ENCODE assay signal across 14 mouse cellular contexts in the genomic region with DNA sequence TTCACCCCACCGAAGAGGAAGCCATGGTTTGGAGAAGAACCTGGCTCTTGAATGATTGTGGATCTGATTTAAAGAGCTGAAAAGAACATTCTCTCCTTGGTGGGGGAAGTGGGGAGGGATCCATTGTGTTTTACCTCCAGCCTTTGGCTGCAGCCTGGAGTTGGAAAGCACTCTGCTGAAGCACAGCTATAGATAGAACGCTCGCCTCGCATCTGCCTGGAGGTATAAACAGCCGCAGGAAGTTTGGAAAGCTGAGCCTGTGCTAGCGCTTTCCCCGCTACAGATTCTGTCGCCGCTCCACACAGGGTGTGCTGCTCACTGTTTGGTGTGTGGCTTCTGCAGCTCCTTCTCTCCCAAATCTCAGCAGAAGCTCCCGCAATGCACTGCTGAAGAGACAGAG.
DNase-seq lines count a peak whose midpoint lies in the region; ATAC-seq and TF ChIP-seq lines count a peak whose summit lies in the region.
"Had no signal": no experiment of that assay in that cellular context is flagged by ENCODE, and none has a peak within 500 bp of the region (broad histone marks: within the 10 kb centered on the region; RNA-seq: fewer than 3 reads in every experiment).

No protein-coding gene starts in this region.

- no peak overlapping the region for H3K9ac ChIP-seq in heart, embryonic 12.5 days
- H3K9ac ChIP-seq in heart, embryonic 11.5 days (ENCODE audit: low read depth, low read length) = no peak overlapping the region
- H3K9ac ChIP-seq in kidney, embryonic 14.5 days (ENCODE audit: low read depth, low read length) = no peak overlapping the region
- H3K9ac ChIP-seq: forebrain, embryonic 15.5 days; hindbrain, embryonic 12.5 days had no signal

- WGBS in heart, embryonic 12.5 days = 46% methylated on average over 10 of the region's 10 CpGs
- WGBS in heart, embryonic 11.5 days (ENCODE audit: insufficient replicate concordance) = 53% methylated on average over 10 of the region's 10 CpGs
- 49% methylated on average over 10 of the region's 10 CpGs for WGBS in lung, adult 2 months
- WGBS in kidney, embryonic 14.5 days = 81% methylated on average over 10 of the region's 10 CpGs
- WGBS in thymus, adult 2 months = 87% methylated on average over 10 of the region's 10 CpGs

- no peak overlapping the region for H3K4me3 ChIP-seq in heart, embryonic 12.5 days
- H3K4me3 ChIP-seq in heart, embryonic 11.5 days (ENCODE audit: low read depth, low read length) = no peak overlapping the region
- H3K4me3 ChIP-seq in lung, adult 2 months (replicated peaks; ENCODE audit: extremely low read depth, low read depth, low read length) = no peak overlapping the region
- H3K4me3 ChIP-seq in kidney, embryonic 14.5 days (ENCODE audit: low read length) = no peak overlapping the region
- H3K4me3 ChIP-seq in thymus, adult 2 months (ENCODE audit: control insufficient read depth, insufficient read depth, low read length) = no peak overlapping the region
- H3K4me3 ChIP-seq: forebrain, embryonic 15.5 days; hindbrain, embryonic 12.5 days; layer of hippocampus, adult 2 months; myocyte had no signal

- peak overlapping the region; percentile 25; the same call in 1 of the 2 replicates for H3K4me2 ChIP-seq in heart, embryonic 12.5 days
- H3K4me2 ChIP-seq in heart, embryonic 11.5 days = no peak overlapping the region
- H3K4me2 ChIP-seq in kidney, embryonic 14.5 days (replicated peaks; ENCODE audit: low read depth, low read length) = no peak overlapping the region
- H3K4me2 ChIP-seq: forebrain, embryonic 15.5 days; hindbrain, embryonic 12.5 days had no signal

- peak; percentile 16 to 67 for DNase-seq in frontal cortex, adult 2 months (ENCODE audit: extremely low spot score in 1 of 2, low spot score in 1 of 2)
- peak; percentile 10 for DNase-seq in lung, adult 2 months
- DNase-seq in right cerebral cortex, adult 2 months (ENCODE audit: low spot score in 2 of 2) = peak; percentile 55 to 59
- no peak for DNase-seq in thymus, adult 2 months
- DNase-seq in spleen, postnatal 14 days (ENCODE audit: low spot score in 2 of 2) = no peak
- DNase-seq: cerebellum, adult 11-12 months; kidney, adult 2 months had no signal

- no peak for TF ChIP-seq POLR2A in lung, adult 2 months (IDR thresholded peaks at IDR 0.05; ENCODE audit: borderline replicate concordance, extremely low read depth, low read depth, low read length)
- TF ChIP-seq POLR2A in thymus, adult 2 months (IDR thresholded peaks at IDR 0.05; ENCODE audit: control insufficient read depth, extremely low read depth, insufficient read depth, low read length, poor library complexity) = no peak

- H3K36me3 ChIP-seq in heart, embryonic 12.5 days = no peaks in the 10 kb centered on the region
- no peaks in the 10 kb centered on the region for H3K36me3 ChIP-seq in heart, embryonic 11.5 days (ENCODE audit: control insufficient read depth, insufficient read depth, low read length)
- no peaks in the 10 kb centered on the region for H3K36me3 ChIP-seq in kidney, embryonic 14.5 days (ENCODE audit: control insufficient read depth, insufficient read depth, low read length)
- H3K36me3 ChIP-seq in thymus, adult 2 months (ENCODE audit: control insufficient read depth, insufficient read depth, low read length) = no peaks in the 10 kb centered on the region
- H3K36me3 ChIP-seq: forebrain, embryonic 15.5 days; hindbrain, embryonic 12.5 days had no signal

- no peak for ATAC-seq in heart, embryonic 12.5 days (ENCODE audit: insufficient number of reproducible peaks, low FRiP score)
- no peak for ATAC-seq in heart, embryonic 11.5 days (replicated peaks; ENCODE audit: insufficient number of reproducible peaks, low FRiP score, low TSS enrichment)
- no peak for ATAC-seq in kidney, embryonic 14.5 days (ENCODE audit: low FRiP score, low TSS enrichment)
- ATAC-seq: forebrain, embryonic 15.5 days had no signal

- H3K4me1 ChIP-seq in heart, embryonic 12.5 days (replicated peaks) = peaks cover 8% of the 10 kb centered on the region; the same call in 1 of the 2 replicates
- H3K4me1 ChIP-seq in heart, embryonic 11.5 days (ENCODE audit: control insufficient read depth, insufficient read depth, low read length) = no peaks in the 10 kb centered on the region
- H3K4me1 ChIP-seq in lung, adult 2 months (ENCODE audit: control insufficient read depth, insufficient read depth, low read length) = no peaks in the 10 kb centered on the region; the same call in 1 of the 2 replicates
- H3K4me1 ChIP-seq in kidney, embryonic 14.5 days (ENCODE audit: control insufficient read depth, insufficient read depth, low read length) = no peaks in the 10 kb centered on the region
- no peaks in the 10 kb centered on the region for H3K4me1 ChIP-seq in thymus, adult 2 months (replicated peaks; ENCODE audit: control insufficient read depth, insufficient read depth, low read length)
- H3K4me1 ChIP-seq: forebrain, embryonic 15.5 days; hindbrain, embryonic 12.5 days had no signal

- peaks cover 7% of the 10 kb centered on the region; the same call in 1 of the 2 replicates for H3K9me3 ChIP-seq in heart, embryonic 12.5 days (replicated peaks)
- no peaks in the 10 kb centered on the region for H3K9me3 ChIP-seq in heart, embryonic 11.5 days (replicated peaks; ENCODE audit: control insufficient read depth, low read length)
- H3K9me3 ChIP-seq in kidney, embryonic 14.5 days (ENCODE audit: control insufficient read depth, low read length) = no peaks in the 10 kb centered on the region
- H3K9me3 ChIP-seq: forebrain, embryonic 15.5 days; hindbrain, embryonic 12.5 days had no signal

- no peaks in the 10 kb centered on the region for H3K27me3 ChIP-seq in heart, embryonic 12.5 days (replicated peaks)
- H3K27me3 ChIP-seq in heart, embryonic 11.5 days (ENCODE audit: control insufficient read depth, insufficient read depth, low read length) = no peaks in the 10 kb centered on the region
- H3K27me3 ChIP-seq in kidney, embryonic 14.5 days (ENCODE audit: control insufficient read depth, insufficient read depth, low read length) = no peaks in the 10 kb centered on the region
- H3K27me3 ChIP-seq in thymus, adult 2 months (ENCODE audit: control insufficient read depth, insufficient read depth, low read length) = no peaks in the 10 kb centered on the region
- H3K27me3 ChIP-seq: forebrain, embryonic 15.5 days; hindbrain, embryonic 12.5 days had no signal

- no peak for TF ChIP-seq CTCF in lung, adult 2 months (IDR thresholded peaks at IDR 0.05; ENCODE audit: insufficient read depth, low read length)
- TF ChIP-seq CTCF in thymus, adult 2 months (IDR thresholded peaks at IDR 0.05; ENCODE audit: borderline replicate concordance, control insufficient read depth, extremely low read depth, insufficient read depth, low read length, poor library complexity) = no peak

- H3K27ac ChIP-seq in heart, embryonic 12.5 days (ENCODE audit: poor library complexity, severe bottlenecking) = no peak overlapping the region
- no peak overlapping the region for H3K27ac ChIP-seq in heart, embryonic 11.5 days (ENCODE audit: low read depth, low read length)
- H3K27ac ChIP-seq in kidney, embryonic 14.5 days (ENCODE audit: low read depth, low read length) = no peak overlapping the region
- H3K27ac ChIP-seq in thymus, adult 2 months (ENCODE audit: control insufficient read depth, insufficient read depth, low read length) = no peak overlapping the region
- H3K27ac ChIP-seq: forebrain, embryonic 15.5 days; hindbrain, embryonic 12.5 days; layer of hippocampus, adult 2 months had no signal

Comparison
In these comparisons a context has a peak if more than half of its experiments do, and no peak if none do; other contexts are left out.
1. DNase-seq: peak in frontal cortex, adult 2 months (2 of 2), lung, adult 2 months (single experiment) and right cerebral cortex, adult 2 months (2 of 2); none in thymus, adult 2 months (single experiment) and spleen, postnatal 14 days (0 of 2).